Mouse (Mus musculus) E14TG2a.4 (cell line): ENCODE measurements around the gene Gpc6.

Experiments used
- H3K27me3 ChIP-seq: 2 replicates; pipeline ENCODE4 v1.6.1; 2014; ENCODE audit warnings: low read length, control low read depth; ENCODE audit not compliant: insufficient read depth
- H3K36me3 ChIP-seq: 2 replicates; pipeline ENCODE4 v1.6.1; 2014; ENCODE audit warnings: low read length, control low read depth; ENCODE audit not compliant: insufficient read depth
- H3K4me1 ChIP-seq: replicated peaks from 2 replicates; pipeline ENCODE4 v1.6.1; 2014; ENCODE audit warnings: low read depth, low read length, control low read depth
- H3K4me3 ChIP-seq: replicated peaks from 2 replicates; pipeline ENCODE4 v1.5.1; 2014; ENCODE audit warnings: mild to moderate bottlenecking, low read length
- H3K9me3 ChIP-seq: 2 replicates; pipeline ENCODE4 v1.6.1; 2014; ENCODE audit warnings: low read length, control low read depth
- CTCF ChIP-seq: conservative IDR thresholded peaks from 2 replicates; pipeline ENCODE4 v1.5.1; 2014; ENCODE audit warnings: low read length
- NANOG ChIP-seq: IDR thresholded peaks from 2 replicates; pipeline ENCODE4 v1.6.1; 2014; ENCODE audit warnings: borderline replicate concordance, low read length, mixed read lengths
- POU5F1 ChIP-seq: IDR thresholded peaks from 2 replicates; pipeline ENCODE4 v1.6.1; 2014; ENCODE audit warnings: low read length, borderline replicate concordance

Gpc6 gene

GRCm38 (mm10) chr14:118019314-118019713, 1094.2 kb downstream of the Gpc6 start:
- H3K4me1 ChIP-seq: no peaks in the 10 kb centered on the region
- H3K9me3 ChIP-seq: peaks cover 5% of the 10 kb centered on the region
- H3K36me3 ChIP-seq: no peaks in the 10 kb centered on the region
- no peaks in the 10 kb centered on the region for H3K27me3 ChIP-seq
- TF ChIP-seq NANOG (no peak), CTCF (no peak), POU5F1 (no peak)
- no peak overlapping the region for H3K4me3 ChIP-seq

GRCm38 (mm10) chr14:118021867-118022543, 1096.9 kb downstream of the Gpc6 start:
- no peak overlapping the region for H3K4me3 ChIP-seq
- H3K36me3 ChIP-seq: no peaks in the 10 kb centered on the region
- TF ChIP-seq NANOG (no peak), CTCF (no peak), POU5F1 (no peak)
- no peaks in the 10 kb centered on the region for H3K27me3 ChIP-seq
- no peaks in the 10 kb centered on the region for H3K9me3 ChIP-seq
- no peaks in the 10 kb centered on the region for H3K4me1 ChIP-seq
